17 mouse cellular contexts compared by ENCODE assay signal in genomic region chr17:66335568-66335967, GRCm38 (mm10).
DNase-seq lines count a peak whose midpoint lies in the region; TF ChIP-seq lines count a peak whose summit lies in the region.
"Had no signal": no experiment of that assay in that cellular context is flagged by ENCODE, and none has a peak within 500 bp of the region (broad histone marks: within the 10 kb centered on the region; RNA-seq: fewer than 3 reads in every experiment).

No protein-coding gene starts in this region.

- H3K9ac ChIP-seq in ES-Bruce4 (ENCODE audit: low read depth, poor library complexity, severe bottlenecking) = no peak overlapping the region
- H3K9ac ChIP-seq: forebrain, embryonic 13.5 days; heart, embryonic 13.5 days; hindbrain, embryonic 15.5 days had no signal

- TF ChIP-seq POLR2A in ES-Bruce4 (IDR thresholded peaks at IDR 0.05; ENCODE audit: insufficient read depth, low read length) (no peak), myocyte (IDR thresholded peaks at IDR 0.05; ENCODE audit: insufficient read length, low read depth) (no peak)

- TF ChIP-seq EP300 in ES-Bruce4 (IDR thresholded peaks at IDR 0.05; ENCODE audit: insufficient read depth, low read depth, low read length) = 0 out of 2 replicates have a peak, but pooled peaks have one; percentile 11

- TF ChIP-seq CTCF in ES-Bruce4 (IDR thresholded peaks at IDR 0.05; ENCODE audit: low read depth, low read length) = no peak

- no peak overlapping the region for H3ac ChIP-seq in myocyte (ENCODE audit: control insufficient read depth, insufficient read length)

- H3K79me2 ChIP-seq in myocyte (ENCODE audit: control insufficient read depth, insufficient read depth) = no peaks in the 10 kb centered on the region

- H3K4me3 ChIP-seq in ES-Bruce4 (ENCODE audit: low read depth, low read length) (no peak overlapping the region), myocyte (no peak overlapping the region)
- H3K4me3 ChIP-seq: embryonic facial prominence, embryonic 10.5 days; forebrain, embryonic 13.5 days; gastrocnemius, adult 2 months; heart, embryonic 13.5 days; hindbrain, embryonic 15.5 days had no signal

- DNase-seq in cerebellum, adult 11-12 months = peak; percentile 59
- DNase-seq in cerebellum, adult 8-10 months = no peak
- DNase-seq in ZHBTc4 (ENCODE audit: low read depth, low spot score) = peak; percentile 71
- DNase-seq in kidney, adult 9 months = no peak
- DNase-seq in gastrocnemius, postnatal 4 days (ENCODE audit: low spot score in 2 of 2) = no peak
- DNase-seq: adrenal gland, postnatal 10 days; gastrocnemius, adult 2 months; gastrocnemius, postnatal 25 days; heart, adult 11 months; heart, postnatal 36 days; kidney, adult 8-10 months had no signal

- H3K4me2 ChIP-seq in myocyte (ENCODE audit: low read depth) = no peak overlapping the region
- H3K4me2 ChIP-seq: forebrain, embryonic 13.5 days; heart, embryonic 13.5 days; hindbrain, embryonic 15.5 days had no signal

- H3K4me1 ChIP-seq in ES-Bruce4 (ENCODE audit: control insufficient read depth, insufficient read depth, low read length) = peaks cover 12% of the 10 kb centered on the region
- H3K4me1 ChIP-seq: embryonic facial prominence, embryonic 10.5 days; forebrain, embryonic 13.5 days; heart, embryonic 13.5 days had no signal

- H3K36me3 ChIP-seq in ES-Bruce4 (ENCODE audit: control insufficient read depth, insufficient read depth, low read length, poor library complexity, severe bottlenecking) = no peaks in the 10 kb centered on the region
- peaks cover 21% of the 10 kb centered on the region for H3K36me3 ChIP-seq in myocyte (ENCODE audit: control insufficient read depth, insufficient read depth)

- no peaks in the 10 kb centered on the region for H3K9me3 ChIP-seq in ES-Bruce4 (replicated peaks; ENCODE audit: control insufficient read depth, insufficient read depth, low read length, poor library complexity, severe bottlenecking)
- H3K9me3 ChIP-seq: embryonic facial prominence, embryonic 10.5 days; forebrain, embryonic 13.5 days; heart, embryonic 13.5 days; hindbrain, embryonic 15.5 days had no signal

- H3K27ac ChIP-seq in ES-Bruce4 (ENCODE audit: insufficient read depth, low read length) = no peak overlapping the region
- H3K27ac ChIP-seq: embryonic facial prominence, embryonic 10.5 days; forebrain, embryonic 13.5 days; gastrocnemius, adult 2 months; heart, embryonic 13.5 days; hindbrain, embryonic 15.5 days had no signal

- H3K27me3 ChIP-seq in ES-Bruce4 (ENCODE audit: control insufficient read depth, insufficient read depth, low read length, poor library complexity, severe bottlenecking) = no peaks in the 10 kb centered on the region
- H3K27me3 ChIP-seq in myocyte (ENCODE audit: control insufficient read depth, insufficient read depth, insufficient read length) = no peaks in the 10 kb centered on the region
- H3K27me3 ChIP-seq: forebrain, embryonic 13.5 days; heart, embryonic 13.5 days; hindbrain, embryonic 15.5 days had no signal

TF ChIP-seq in myocyte, 11 proteins besides CTCF, POLR2A, EP300 and RAD21:
- no peak for TF ChIP-seq TCF12 (IDR thresholded peaks at IDR 0.05; ENCODE audit: insufficient read depth, poor library complexity, severe bottlenecking)
- TF ChIP-seq POLR2AphosphoS2 (IDR thresholded peaks at IDR 0.05; ENCODE audit: insufficient read length, low read depth) = peak; percentile 36
- TF ChIP-seq MYOD1 (IDR thresholded peaks at IDR 0.05; ENCODE audit: control insufficient read depth in 1 of 3, insufficient read length in 2 of 3, low read depth in 2 of 3) = peak in 2 of 3 experiments; percentile 54 to 80
- TF ChIP-seq MYOG (IDR thresholded peaks at IDR 0.05; ENCODE audit: control insufficient read depth in 1 of 3, insufficient read depth in 1 of 3, insufficient read length in 2 of 3, low read depth in 2 of 3) = peak in 1 of 3 experiments; percentile 71
TF ChIP-seq in myocyte: peak in this region for 3.

Comparison
In these comparisons a context has a peak if more than half of its experiments do, and no peak if none do; other contexts are left out.
1. DNase-seq: peak in cerebellum, adult 11-12 months (single experiment) and ZHBTc4 (single experiment); none in cerebellum, adult 8-10 months (single experiment), kidney, adult 9 months (single experiment) and gastrocnemius, postnatal 4 days (0 of 2).